Mouse (Mus musculus) midbrain, postnatal 0 days (tissue): ENCODE results near the gene Tcf25. TPM values are rescaled to one million over a fixed set of nuclear protein-coding genes. Genes with fewer than 3 reads are reported as not detected.

ENCODE experiments used
- ATAC-seq: fragments of 200-750 bp; cut with Nextera tagmentation; 2 replicates; pipeline ENCODE4 v1.8.0; 2017; ENCODE audit warnings: moderate number of reproducible peaks, mild to moderate bottlenecking, moderate TSS enrichment, moderate library complexity; ENCODE audit not compliant: low FRiP score
- DNase-seq: peaks from one replicate; pipeline ENCODE4 v3.0.0-alpha.2; 2015; ENCODE audit warnings: low spot score
- H3K27ac ChIP-seq: fragments of 300-500 bp; sonication (generic); 2 replicates; pipeline ENCODE4 v1.5.1; 2014; ENCODE audit warnings: low read depth, mild to moderate bottlenecking, low read length, mixed read lengths
- H3K27me3 ChIP-seq: fragments of 300-500 bp; sonication (generic); 2 replicates; pipeline ENCODE4 v1.6.1; 2014; ENCODE audit warnings: low read length, control low read depth, mixed read lengths; ENCODE audit not compliant: insufficient read depth
- H3K36me3 ChIP-seq: fragments of 300-500 bp; sonication (generic); 2 replicates; pipeline ENCODE4 v1.6.1; 2014; ENCODE audit warnings: low read length, control low read depth, mixed read lengths; ENCODE audit not compliant: insufficient read depth
- H3K4me1 ChIP-seq: fragments of 300-500 bp; sonication (generic); 2 replicates; pipeline ENCODE4 v1.6.1; 2014; ENCODE audit warnings: mild to moderate bottlenecking, control low read depth, antibody characterized with exemption, low read length, mixed read lengths; ENCODE audit not compliant: insufficient read depth
- H3K4me2 ChIP-seq: fragments of 300-500 bp; sonication (generic); 2 replicates; pipeline ENCODE4 v1.6.1; 2014; ENCODE audit warnings: low read depth, mild to moderate bottlenecking, low read length, mixed read lengths; ENCODE audit not compliant: poor library complexity, severe bottlenecking
- H3K4me3 ChIP-seq: fragments of 300-500 bp; sonication (generic); 2 replicates; pipeline ENCODE4 v1.5.1; 2014; ENCODE audit warnings: low read depth, mild to moderate bottlenecking, low read length, moderate library complexity
- H3K9ac ChIP-seq: fragments of 300-500 bp; sonication (generic); replicated peaks from 2 replicates; pipeline ENCODE4 v1.6.1; 2014; ENCODE audit warnings: mild to moderate bottlenecking, low read length, moderate library complexity, mixed read lengths; ENCODE audit not compliant: poor library complexity, severe bottlenecking
- H3K9me3 ChIP-seq: fragments of 300-500 bp; sonication (generic); 2 replicates; pipeline ENCODE4 v1.6.1; 2016; ENCODE audit warnings: low read length, control low read depth
- CTCF ChIP-seq: IDR thresholded peaks from 2 replicates; pipeline ENCODE4 v1.5.1; 2016; ENCODE audit warnings: antibody characterized with exemption, mild to moderate bottlenecking
- WGBS: fragments of 180-500 bp; shearing (Covaris S2); extraction: QIAGEN DNeasy Blood & Tissue Kit; methylation state at CpG from one replicate; pipeline ENCODE4 v1.1.7; 2014; 5-methylcytosine and 5-hydroxymethylcytosine counted together
- polyA plus RNA-seq: library from polyadenylated mRNA; unstranded; fragments of >200 nt; fragmentation: Nextera tagmentation; extraction: Ambion mirVana; gene quantifications from 2 replicates; pipeline ENCODE4 v1.2.1, GENCODE M21; 2015
- total RNA-seq: library from RNA; depleted of rRNA; stranded (reverse); fragments of >200 nt; gene quantifications from 2 replicates; pipeline ENCODE4 v1.2.3, GENCODE M21; 2014

Gene Tcf25
- total and polyA plus RNA-seq, 2 experiments from 2014 or later, result 413 to 538 TPM

- peaks cover 14% of the 10 kb centered on the region for H3K4me1 ChIP-seq
- H3K4me3 ChIP-seq, result 0 out of 2 replicates have a peak overlapping the region, but pooled peaks have one; percentile 47
- no peaks in the 10 kb centered on the region for H3K36me3 ChIP-seq
- peak overlapping the region; percentile 89 for H3K4me2 ChIP-seq
- H3K27ac ChIP-seq, result peak overlapping the region; percentile 98; the same call in 1 of the 2 replicates
- ATAC-seq (no peak), DNase-seq (no peak)
- peak overlapping the region; percentile 77; the same call in 1 of the 2 replicates for H3K9ac ChIP-seq
- no peak for TF ChIP-seq CTCF
- no peaks in the 10 kb centered on the region for H3K9me3 ChIP-seq
- WGBS, result 75% methylated on average over 9 of the region's 9 CpGs
- no peaks in the 10 kb centered on the region for H3K27me3 ChIP-seq
Measured at GRCm38 (mm10) chr8:123408586-123409544, 35.3 kb downstream of the Tcf25 start.

- peak overlapping the region; percentile 47 for H3K4me3 ChIP-seq
- ATAC-seq, result no peak
- 15% methylated on average over 8 of the region's 8 CpGs for WGBS
- no peaks in the 10 kb centered on the region for H3K27me3 ChIP-seq
- DNase-seq, result peak; percentile 83
- peaks cover 14% of the 10 kb centered on the region for H3K4me1 ChIP-seq
- peak overlapping the region; percentile 98 for H3K27ac ChIP-seq
- TF ChIP-seq CTCF, result no peak
- no peaks in the 10 kb centered on the region for H3K9me3 ChIP-seq
- peak overlapping the region; percentile 77 for H3K9ac ChIP-seq
- H3K4me2 ChIP-seq, result peak overlapping the region; percentile 89
- H3K36me3 ChIP-seq, result no peaks in the 10 kb centered on the region
Measured at GRCm38 (mm10) chr8:123410049-123410587, 36.6 kb downstream of the Tcf25 start.

- Histone ChIP-seq H3K4me3 (peak overlapping the region; percentile 47), H3K9ac (peak overlapping the region; percentile 77), H3K27me3 (no peaks in the 10 kb centered on the region), H3K27ac (peak overlapping the region; percentile 98), H3K4me2 (peak overlapping the region; percentile 89), H3K9me3 (no peaks in the 10 kb centered on the region), H3K36me3 (no peaks in the 10 kb centered on the region), H3K4me1 (peaks cover 14% of the 10 kb centered on the region)
- TF ChIP-seq CTCF, result no peak
- DNase-seq, result peak; percentile 38
- peak; percentile 22; the same call in 1 of the 2 replicates for ATAC-seq
- 2% methylated on average over 11 of the region's 11 CpGs for WGBS
Measured at GRCm38 (mm10) chr8:123410788-123411187, 37.2 kb downstream of the Tcf25 start.

- H3K27ac ChIP-seq, result peak within 1 kb of the TSS; percentile 98
- under 1% methylated on average over 29 of the region's 29 CpGs for WGBS
- no peaks in the 10 kb centered on the region for H3K36me3 ChIP-seq
- TF ChIP-seq CTCF, result no peak
- ATAC-seq (peak; percentile 90), DNase-seq (peak; percentile 97)
- peak within 1 kb of the TSS; percentile 77 for H3K9ac ChIP-seq
- H3K27me3 ChIP-seq, result no peaks in the 10 kb centered on the region
- peaks cover 14% of the 10 kb centered on the region for H3K4me1 ChIP-seq
- peak within 1 kb of the TSS; percentile 47 for H3K4me3 ChIP-seq
- peak within 1 kb of the TSS; percentile 89 for H3K4me2 ChIP-seq
- H3K9me3 ChIP-seq, result no peaks in the 10 kb centered on the region
Measured at GRCm38 (mm10) chr8:123411246-123411645, 37.7 kb downstream of the Tcf25 start, which contains the start of gene Tubb3. Gene Tubb3 (plus strand): TSS chr8:123411424.

DNA sequence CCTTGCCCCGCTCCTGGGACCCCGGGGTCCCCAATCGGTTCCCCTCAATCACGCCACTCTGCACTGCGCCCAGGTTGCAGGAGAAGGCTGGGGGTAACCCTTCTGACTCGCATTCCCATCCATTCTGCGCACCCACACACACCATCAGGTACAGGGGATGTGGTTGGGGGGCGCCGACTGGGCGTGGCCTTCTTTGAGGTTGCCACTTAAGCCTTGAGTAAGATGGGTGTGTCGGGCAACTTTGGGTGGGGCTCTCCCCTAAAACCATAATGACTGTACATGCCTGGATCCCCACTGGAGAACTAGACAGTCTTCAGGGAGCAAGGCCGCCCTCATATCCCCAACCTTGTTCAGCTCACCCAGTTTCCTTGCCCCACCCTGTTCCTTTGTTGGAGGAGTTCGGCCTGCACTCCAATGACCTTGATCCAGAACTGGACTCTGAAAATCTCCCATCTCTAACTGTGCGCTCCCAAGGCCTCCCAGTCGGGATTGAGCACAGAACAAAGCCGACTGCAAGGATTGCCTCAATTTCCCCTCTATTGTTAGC lies 38.3 kb downstream of the Tcf25 start:
- Histone ChIP-seq H3K9ac (peak overlapping the region; percentile 77), H3K27me3 (no peaks in the 10 kb centered on the region), H3K4me3 (peak overlapping the region; percentile 47), H3K9me3 (no peaks in the 10 kb centered on the region), H3K36me3 (0 out of 2 replicates have a peak, but pooled peaks cover 3% of the 10 kb centered on the region), H3K4me2 (peak overlapping the region; percentile 89), H3K27ac (peak overlapping the region; percentile 98), H3K4me1 (peaks cover 19% of the 10 kb centered on the region)
- 2% methylated on average over 16 of the region's 16 CpGs for WGBS
- ATAC-seq, result peak; percentile 54
- peak; percentile 50 for DNase-seq
- TF ChIP-seq CTCF, result no peak
